Mouse (Mus musculus) brain, embryonic 14.5 days (tissue): ENCODE measurements at regions not wholly inside any gene's neighbourhood (a gene's known extent, or its start where the extent isn't known, plus 50 kb on each side); places are given as distances from the start of the nearest gene placed in this dataset.

Experiments
- CTCF ChIP-seq: fragments of 200-500 bp; IDR thresholded peaks from 2 replicates; pipeline ENCODE4 v1.5.1; 2012; ENCODE audit warnings: inconsistent platforms, mild to moderate bottlenecking, moderate library complexity, borderline replicate concordance; ENCODE audit not compliant: insufficient read depth, insufficient read length; ENCODE audit errors: extremely low read depth
- POLR2A ChIP-seq: fragments of 200-500 bp; IDR thresholded peaks from 2 replicates; pipeline ENCODE4 v1.6.1; 2012; ENCODE audit warnings: mild to moderate bottlenecking, inconsistent platforms, borderline replicate concordance; ENCODE audit not compliant: poor library complexity, insufficient read depth, insufficient read length, severe bottlenecking; ENCODE audit errors: extremely low read depth

GRCm38 (mm10) chr12:105948322-105948721 is 61.7 kb upstream of the Vrk1 start:
- no peak for TF ChIP-seq POLR2A
- no peak for TF ChIP-seq CTCF
